Mouse (Mus musculus) thymus, adult 18-20 months (tissue): ENCODE results near the gene Plppr2.

Source experiments
- DNase-seq, 2 experiments: peaks; one replicate each; pipeline ENCODE4 v3.0.0; 2022; ENCODE audit warnings: mixed read lengths in 2 of 2

Plppr2 gene

GRCm38 (mm10) chr9:21932445-21933137 lies 4.2 kb upstream of the Plppr2 start:
- DNase-seq = no peak

DNA sequence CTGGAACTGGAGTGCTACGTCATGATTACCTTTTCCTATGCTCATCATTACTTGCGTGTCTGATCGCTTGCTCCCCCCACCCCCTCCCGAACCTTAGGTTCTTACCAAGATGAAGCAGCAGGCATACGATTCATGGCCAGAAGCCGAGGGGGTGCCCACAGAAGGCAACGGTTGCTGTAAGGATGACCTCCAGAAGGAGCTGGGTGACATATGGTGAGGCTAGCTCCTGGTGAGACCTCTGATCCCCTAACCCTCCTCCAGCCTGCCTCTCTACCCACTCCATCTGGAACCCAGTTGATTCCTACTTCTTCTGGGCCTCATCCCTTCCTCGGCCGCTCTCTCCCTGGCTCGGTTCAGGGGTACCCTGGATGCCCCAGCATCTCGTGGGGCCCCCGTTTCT lies 2.8 kb upstream of the Plppr2 start:
- DNase-seq = no peak

GRCm38 (mm10) chr9:21935466-21936131 lies 1.2 kb upstream of the Plppr2 start:
- DNase-seq = no peak

DNA sequence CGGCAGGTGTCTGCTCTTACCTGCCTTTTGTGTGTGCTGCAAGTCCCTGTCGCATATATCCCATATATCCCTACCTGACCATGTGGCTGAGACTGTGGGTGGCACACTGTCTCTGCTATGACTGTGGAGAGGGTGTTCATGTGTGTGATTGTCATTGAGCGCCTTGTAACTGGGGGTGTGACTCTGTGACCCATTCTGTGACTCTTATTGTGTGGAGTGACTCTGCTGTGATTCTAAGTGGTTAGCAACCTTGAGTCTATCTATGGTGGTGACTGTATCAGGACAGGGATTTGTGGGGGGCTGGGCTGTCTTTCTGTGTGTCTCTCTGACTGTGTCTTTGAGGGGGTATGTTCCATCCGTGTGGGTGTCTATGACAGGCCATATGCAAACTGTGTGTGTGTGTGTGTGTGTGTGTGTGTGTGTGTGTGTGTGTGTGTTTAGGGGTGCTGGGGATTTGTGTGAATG lies 910 bp downstream of the Plppr2 start:
- no peak for DNase-seq

- no peak for DNase-seq
Measured at GRCm38 (mm10) chr9:21938234-21938855, 1.5 kb downstream of the Plppr2 start.

DNA sequence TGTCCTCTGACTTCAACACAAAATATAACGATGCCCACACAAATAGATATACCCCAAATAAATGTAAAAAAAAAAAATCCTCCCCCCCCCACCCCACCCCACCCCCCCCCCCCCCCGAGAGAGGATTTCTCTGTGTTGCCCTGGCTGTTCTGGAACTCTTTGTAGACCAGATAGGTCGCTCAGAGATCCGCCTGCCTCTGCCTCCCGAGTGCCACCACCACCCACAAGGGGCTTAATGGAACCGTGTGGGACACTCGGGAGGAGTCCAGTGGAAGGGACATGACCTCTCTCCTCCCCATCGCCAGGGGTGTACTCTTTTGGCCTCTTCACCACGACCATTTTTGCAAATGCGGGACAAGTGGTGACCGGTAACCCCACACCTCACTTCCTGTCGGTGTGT lies 6.2 kb downstream of the Plppr2 start:
- DNase-seq = no peak

GRCm38 (mm10) chr9:21943638-21944037 lies 6.8 kb downstream of the Plppr2 start:
- no peak for DNase-seq

DNA sequence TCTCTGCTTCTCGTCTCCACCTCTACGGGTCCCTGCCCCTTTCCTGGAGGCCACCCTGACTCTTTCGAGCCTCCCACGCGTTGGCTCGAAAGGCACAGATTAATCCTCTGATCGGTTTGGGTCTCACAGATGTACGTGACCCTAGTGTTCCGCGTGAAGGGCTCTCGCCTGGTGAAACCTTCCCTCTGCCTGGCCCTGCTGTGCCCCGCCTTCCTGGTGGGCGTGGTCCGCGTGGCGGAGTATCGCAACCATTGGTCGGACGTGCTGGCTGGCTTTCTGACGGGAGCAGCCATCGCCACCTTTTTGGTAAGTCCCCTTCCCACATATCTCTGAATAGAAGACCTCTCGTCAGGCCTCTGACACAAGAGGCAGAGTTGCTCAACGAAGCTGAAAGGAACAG lies 7.4 kb downstream of the Plppr2 start:
- no peak for DNase-seq

DNA sequence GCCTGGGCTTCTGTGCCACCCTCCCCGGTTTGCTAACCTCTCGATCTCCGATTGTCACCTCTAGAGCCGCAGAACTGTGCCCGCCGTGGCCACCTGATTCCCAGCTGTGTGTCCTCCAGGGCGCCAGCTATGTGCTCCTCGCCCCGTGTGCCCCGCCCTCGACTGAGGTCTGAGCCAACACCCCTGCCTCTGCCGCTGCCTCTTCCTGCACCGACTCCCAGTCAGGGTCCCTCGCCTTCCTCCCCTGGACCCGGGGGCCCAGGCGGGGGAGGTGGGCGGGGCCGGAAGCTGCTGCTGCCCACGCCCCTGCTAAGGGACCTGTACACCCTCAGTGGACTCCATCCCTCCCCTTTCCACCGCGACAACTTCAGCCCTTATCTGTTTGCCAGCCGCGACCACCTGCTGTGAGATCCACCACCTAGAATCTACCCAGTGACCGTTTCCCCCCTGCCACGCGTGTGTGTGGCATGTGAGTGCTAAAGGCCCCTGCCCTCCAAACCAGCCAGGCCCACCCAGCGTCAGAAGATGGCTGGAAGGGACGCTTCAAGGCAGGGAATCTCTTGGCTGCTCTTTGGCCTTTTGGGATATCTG lies 10.8 kb downstream of the Plppr2 start:
- no peak for DNase-seq

GRCm38 (mm10) chr9:21948146-21948545 lies 11.3 kb downstream of the Plppr2 start:
- no peak for DNase-seq

DNA sequence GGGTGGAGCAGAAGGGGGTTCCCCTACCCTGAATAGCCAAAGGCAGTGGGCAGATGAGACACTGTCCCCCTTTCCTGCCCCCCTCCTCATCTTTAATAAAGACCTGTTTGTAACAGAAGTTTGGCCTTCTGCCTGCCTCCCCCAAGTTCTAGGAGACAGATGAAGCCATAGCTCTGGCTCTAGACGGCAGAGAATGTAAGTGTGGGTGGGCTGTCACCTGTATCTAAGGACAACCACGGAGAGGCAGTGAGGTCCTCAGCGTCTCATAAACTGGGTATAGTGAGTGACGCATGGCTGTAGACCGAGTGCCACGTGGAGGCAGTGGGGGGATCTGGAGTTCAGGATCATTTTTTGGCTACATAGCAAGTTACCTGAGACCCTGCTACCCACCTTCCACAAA lies 12.0 kb downstream of the Plppr2 start:
- DNase-seq = no peak

DNA sequence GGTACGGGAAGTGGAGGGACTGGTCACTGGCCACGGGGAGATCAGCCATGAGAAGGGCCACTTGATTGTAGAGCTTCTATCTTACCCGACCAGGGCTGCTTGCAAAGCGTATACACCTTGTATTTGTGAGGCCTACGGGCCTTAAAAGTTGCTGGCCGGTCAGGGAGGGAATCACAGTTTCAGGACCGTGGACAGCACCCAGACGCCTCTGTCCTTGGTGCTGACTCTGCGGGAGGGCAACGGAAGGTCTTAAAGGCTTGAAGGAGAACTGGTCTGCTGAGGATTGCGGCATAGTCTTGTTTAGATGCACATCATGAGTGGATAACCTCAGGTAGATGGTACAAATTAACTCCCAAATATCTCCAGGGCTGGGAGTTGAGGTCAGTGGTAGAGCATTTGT lies 13.5 kb downstream of the Plppr2 start:
- no peak for DNase-seq

DNA sequence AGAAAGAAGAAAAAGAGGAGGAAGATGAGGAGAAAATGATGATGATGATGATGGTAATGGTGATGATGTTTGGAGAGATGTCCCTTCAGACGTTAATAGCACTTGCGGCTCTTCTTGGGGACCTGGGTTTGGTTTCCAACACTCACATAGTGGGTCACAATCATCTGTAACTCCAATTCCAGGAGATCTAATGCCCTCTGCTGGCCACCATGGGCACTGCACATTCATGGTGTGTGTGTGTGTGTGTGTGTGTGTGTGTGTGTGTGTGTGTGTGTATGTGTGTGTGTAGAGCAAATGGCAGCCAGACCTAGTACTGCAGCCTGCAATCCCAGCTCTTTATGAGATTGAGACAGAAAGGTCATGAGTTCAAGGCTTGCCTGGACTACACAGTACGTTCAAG lies 15.1 kb downstream of the Plppr2 start:
- no peak for DNase-seq

GRCm38 (mm10) chr9:21953600-21953999 lies 16.8 kb downstream of the Plppr2 start:
- no peak for DNase-seq

DNA sequence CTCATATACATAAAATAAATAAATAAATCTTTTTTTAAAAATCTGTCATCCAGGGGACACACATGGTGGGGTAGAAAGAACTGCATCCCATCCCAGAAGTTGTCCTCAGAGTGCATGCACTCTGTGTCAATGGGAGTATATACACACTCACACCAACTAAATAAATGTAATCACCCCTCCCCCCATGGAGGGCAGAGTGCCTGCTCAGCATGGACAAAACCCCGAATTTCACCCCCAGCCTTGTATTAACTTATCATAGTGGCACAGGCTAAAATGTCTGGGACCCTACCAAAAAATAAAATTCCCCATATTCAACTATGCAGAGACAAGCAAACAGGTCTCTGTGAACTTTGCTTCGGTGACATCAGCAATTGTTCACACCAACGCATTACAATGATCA lies 17.8 kb downstream of the Plppr2 start:
- no peak for DNase-seq

GRCm38 (mm10) chr9:21955225-21955569 lies 18.4 kb downstream of the Plppr2 start:
- DNase-seq = no peak

GRCm38 (mm10) chr9:21955570-21956281 lies 18.9 kb downstream of the Plppr2 start, which contains the start of gene Swsap1:
Gene Swsap1 (plus strand): TSS chr9:21955755.
- peak; percentile 95 to 98 for DNase-seq

- no peak for DNase-seq
Measured at GRCm38 (mm10) chr9:21958372-21958771, 21.5 kb downstream of the Plppr2 start.

GRCm38 (mm10) chr9:21959244-21959643 lies 22.4 kb downstream of the Plppr2 start:
- DNase-seq = no peak

DNA sequence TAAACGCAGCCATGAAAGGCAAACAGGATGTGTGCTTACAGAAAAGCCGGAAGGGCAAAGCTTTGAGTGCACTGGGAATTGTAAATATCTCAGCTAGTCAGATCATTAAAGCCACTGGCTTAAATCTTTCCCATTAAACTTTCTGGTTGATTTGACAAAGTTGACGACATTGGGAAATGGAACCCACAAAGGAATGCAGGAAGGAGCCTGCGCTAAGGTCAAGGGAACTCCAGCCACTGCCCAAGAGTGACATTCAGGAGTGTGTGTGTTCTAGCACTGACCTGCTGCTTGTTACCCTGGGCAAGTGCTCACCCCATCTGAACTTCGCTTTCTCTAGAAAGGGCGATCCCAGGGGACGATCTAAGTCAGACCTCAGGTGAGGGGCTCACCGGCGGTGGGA lies 23.3 kb downstream of the Plppr2 start:
- no peak for DNase-seq

DNA sequence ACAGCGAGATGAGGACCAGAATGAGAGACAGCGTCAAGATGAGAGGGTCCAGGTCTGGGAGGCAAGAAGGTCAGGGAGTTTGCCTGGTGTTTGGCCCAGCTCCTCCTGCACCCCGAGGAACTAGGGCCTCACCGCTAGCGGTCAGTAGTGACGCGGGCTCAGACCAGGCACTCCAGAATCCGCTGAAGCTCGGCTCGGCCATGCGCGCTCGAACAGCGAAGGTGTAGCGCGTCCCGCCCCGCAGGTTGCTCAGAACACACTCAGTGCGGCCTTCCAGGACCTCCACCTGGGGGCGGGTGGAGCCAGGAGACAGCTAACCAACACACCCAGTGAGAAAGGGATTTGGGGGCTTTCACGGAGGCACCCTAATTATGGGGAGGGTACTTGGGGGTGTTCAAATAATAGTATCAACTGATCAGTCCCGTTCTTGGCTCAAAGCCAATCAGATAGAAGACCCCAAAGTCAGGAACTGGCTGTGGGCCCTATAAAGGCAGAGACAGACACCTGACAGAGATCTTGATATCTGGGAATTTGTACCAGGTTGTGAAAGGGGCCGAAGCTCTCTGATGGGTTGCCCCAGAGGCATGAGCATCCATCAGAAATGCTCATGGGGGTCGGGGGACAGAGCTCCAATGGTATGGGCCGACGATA lies 23.9 kb downstream of the Plppr2 start:
- no peak for DNase-seq

DNA sequence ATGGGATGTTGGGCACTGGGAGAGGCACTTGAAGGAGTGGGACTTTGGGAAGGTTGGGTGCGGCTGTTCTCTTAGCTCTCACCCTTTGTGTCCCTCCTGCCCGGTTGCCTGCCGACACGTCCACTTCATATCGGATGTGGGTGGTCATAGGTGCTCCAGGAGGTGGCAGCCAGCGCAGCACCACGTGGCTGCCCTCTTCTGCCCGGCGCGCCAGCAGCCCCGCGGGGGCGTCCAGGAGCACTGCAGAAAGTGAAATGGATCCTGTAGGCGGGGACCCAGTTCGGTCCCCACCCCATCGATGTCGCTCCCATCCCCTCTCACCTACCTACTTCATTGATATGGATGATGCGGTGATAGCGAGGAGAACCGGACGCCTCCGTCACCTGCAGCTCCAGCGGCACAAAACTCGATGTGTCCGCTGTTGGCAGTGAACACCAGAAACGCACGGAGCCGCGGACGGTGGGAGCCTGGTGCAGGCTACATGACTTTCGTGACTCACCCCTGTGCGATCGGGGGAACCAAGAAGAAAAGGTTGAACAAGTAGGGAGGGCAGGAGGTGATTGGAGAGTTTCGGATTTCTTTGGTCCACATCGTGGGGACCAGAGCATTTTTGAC lies 24.6 kb downstream of the Plppr2 start:
- no peak for DNase-seq
